Mouse (Mus musculus) layer of hippocampus, adult 11-12 months (tissue): ENCODE measurements around the gene Tceal3.
"Not testable (repeated sequence)": the region's sequence is repeated elsewhere in the genome, so short reads cannot be mapped to it uniquely, and the experiment has no call there.

Source experiments
- DNase-seq: peaks from one replicate; pipeline ENCODE4 v3.0.0; 2022; ENCODE audit warnings: low spot score

Gene Tceal3

GRCm38 (mm10) chrX:136590199-136590896, at the start of gene Tceal3:
TSS of gene Tceal3 (plus strand) at chrX:136590842.
- peak; percentile 60 for DNase-seq

- not testable (repeated sequence) for DNase-seq
Observed at GRCm38 (mm10) chrX:136543956-136544355, 46.7 kb upstream of the Tceal3 start, which contains the start of gene Kir3dl2. TSS of gene Kir3dl2 (minus strand) at chrX:136544056.

- not testable (repeated sequence) for DNase-seq
Observed at GRCm38 (mm10) chrX:136569094-136569493, 21.5 kb upstream of the Tceal3 start.

GRCm38 (mm10) chrX:136584617-136585016, 6.0 kb upstream of the Tceal3 start:
- no peak for DNase-seq

- no peak for DNase-seq
Observed at GRCm38 (mm10) chrX:136590897-136591257, 235 bp downstream of the Tceal3 start.

- DNase-seq: peak; percentile 40
Observed at GRCm38 (mm10) chrX:136599416-136599815, 8.8 kb downstream of the Tceal3 start.

GRCm38 (mm10) chrX:136606951-136607350, 16.3 kb downstream of the Tceal3 start:
- DNase-seq: no peak

- DNase-seq: no peak
Observed at GRCm38 (mm10) chrX:136607395-136607794, 16.8 kb downstream of the Tceal3 start.

GRCm38 (mm10) chrX:136611346-136611745, 20.7 kb downstream of the Tceal3 start:
- no peak for DNase-seq

- not testable (repeated sequence) for DNase-seq
Observed at GRCm38 (mm10) chrX:136615889-136616288, 25.2 kb downstream of the Tceal3 start.

GRCm38 (mm10) chrX:136624905-136625569, 34.4 kb downstream of the Tceal3 start:
- peak; percentile 55 for DNase-seq

GRCm38 (mm10) chrX:136625959-136626358, 35.3 kb downstream of the Tceal3 start:
- DNase-seq: no peak

GRCm38 (mm10) chrX:136635116-136635515, 44.5 kb downstream of the Tceal3 start:
- DNase-seq: no peak

GRCm38 (mm10) chrX:136639754-136640153, 49.1 kb downstream of the Tceal3 start:
- peak; percentile 25 for DNase-seq

GRCm38 (mm10) chrX:136645857-136646256, 55.2 kb downstream of the Tceal3 start:
- DNase-seq: not testable (repeated sequence)

GRCm38 (mm10) chrX:136666281-136666706, 75.7 kb downstream of the Tceal3 start:
- peak; percentile 18 for DNase-seq

- DNase-seq: peak; percentile 9
Observed at GRCm38 (mm10) chrX:136666762-136667464, 76.3 kb downstream of the Tceal3 start.

- no peak for DNase-seq
Observed at GRCm38 (mm10) chrX:136668794-136669193, 78.2 kb downstream of the Tceal3 start.

GRCm38 (mm10) chrX:136680989-136681388, 90.3 kb downstream of the Tceal3 start:
- no peak for DNase-seq

- not testable (repeated sequence) for DNase-seq
Observed at GRCm38 (mm10) chrX:136691606-136692293, 101.1 kb downstream of the Tceal3 start.

GRCm38 (mm10) chrX:136692294-136692675, 101.6 kb downstream of the Tceal3 start:
- no peak for DNase-seq

- DNase-seq: no peak
Observed at GRCm38 (mm10) chrX:136693196-136693595, 102.6 kb downstream of the Tceal3 start.
